Mouse (Mus musculus) left cerebral cortex, adult 8-10 months (tissue): Measurements from ENCODE around the gene Itpripl2. TPM values are rescaled to one million over a fixed set of nuclear protein-coding genes. Genes with fewer than 3 reads are reported as not detected.

ENCODE experiments used
- DNase-seq, 2 experiments: peaks; one replicate each; pipeline ENCODE4 v3.0.0; 2022; ENCODE audit warnings: low spot score in 2 of 2
- total RNA-seq, 4 experiments: library from RNA; stranded (reverse); gene quantifications; 2 replicates each; pipeline ENCODE4 v1.2.4; 2022

Gene Itpripl2
- 1 to 10 TPM; 4.1 to 5.3 (median 4.7) TPM for total RNA-seq

- DNase-seq: peak in 1 of 2 experiments; percentile 5
Observed at GRCm38 (mm10) chr7:118491431-118492147, at the start of gene Itpripl2. TSS of gene Itpripl2 (minus strand) at chr7:118491975.

DNA sequence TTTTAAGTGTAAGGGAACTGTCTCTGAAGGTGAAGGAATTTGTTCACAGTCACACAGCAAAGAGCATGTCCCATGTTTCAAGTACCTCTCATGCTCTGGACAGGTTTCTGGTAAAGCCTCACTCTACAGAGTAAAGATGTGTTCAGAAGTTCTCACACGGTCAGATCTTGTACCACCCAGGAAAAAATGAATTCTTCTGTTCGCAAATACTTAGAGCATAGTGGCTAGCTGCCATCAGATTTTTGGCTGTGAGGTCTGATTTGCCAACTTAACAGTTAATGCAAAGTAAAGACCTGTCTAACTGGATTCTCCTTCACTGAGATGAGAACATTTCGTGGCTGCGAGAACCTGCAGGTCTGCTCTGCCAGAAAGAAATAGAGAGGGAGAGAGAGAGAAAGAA lies 43.3 kb upstream of the Itpripl2 start:
- DNase-seq: no peak

DNA sequence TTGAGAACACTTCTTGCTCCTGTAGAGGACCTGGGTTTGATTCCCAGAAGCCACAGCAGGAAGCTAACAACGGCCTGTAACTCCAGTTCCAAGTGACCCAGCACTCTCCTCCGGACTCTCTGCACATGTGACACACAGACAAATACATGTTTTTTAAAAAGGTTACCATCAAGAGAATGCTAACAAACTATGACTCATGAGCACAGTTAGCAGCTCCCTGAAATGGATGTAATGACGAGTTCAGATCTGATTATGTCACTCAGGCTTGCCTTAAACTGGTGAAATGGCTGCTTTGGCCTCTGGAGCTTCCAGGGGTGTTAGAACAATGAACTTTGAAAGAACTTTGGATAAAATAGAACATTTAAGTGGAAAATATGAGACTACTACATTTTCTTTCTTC lies 42.6 kb upstream of the Itpripl2 start:
- DNase-seq: no peak

DNA sequence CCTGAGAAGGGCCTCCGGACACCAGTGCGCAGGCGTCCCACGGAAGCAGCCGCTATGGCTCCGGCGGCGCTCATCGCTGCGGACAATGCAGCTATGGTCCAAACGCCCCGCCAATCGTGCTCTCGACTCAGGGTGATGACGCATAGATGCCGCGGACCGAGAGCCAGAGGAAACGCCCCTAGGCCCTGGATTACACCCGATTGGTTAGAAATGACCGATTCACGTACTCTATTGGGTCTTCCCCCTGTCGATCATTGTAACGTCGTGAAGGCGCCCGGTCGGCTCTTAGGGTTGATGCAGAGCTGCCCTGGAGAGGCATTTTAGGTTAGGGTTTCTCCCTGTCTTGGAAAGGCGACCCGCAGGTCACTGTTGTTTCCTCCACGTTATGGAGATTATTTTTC lies 41.4 kb upstream of the Itpripl2 start, which contains the start of gene Coq7:
Gene Coq7, minus strand, starts transcription at position 179 of the 401 bp plus-strand sequence.
- peak; percentile 93 to 95 for DNase-seq

GRCm38 (mm10) chr7:118532519-118533177 lies 40.9 kb upstream of the Itpripl2 start:
- DNase-seq: peak; percentile 96 to 98

- no peak for DNase-seq
Observed at GRCm38 (mm10) chr7:118526967-118527366, 35.2 kb upstream of the Itpripl2 start.

DNA sequence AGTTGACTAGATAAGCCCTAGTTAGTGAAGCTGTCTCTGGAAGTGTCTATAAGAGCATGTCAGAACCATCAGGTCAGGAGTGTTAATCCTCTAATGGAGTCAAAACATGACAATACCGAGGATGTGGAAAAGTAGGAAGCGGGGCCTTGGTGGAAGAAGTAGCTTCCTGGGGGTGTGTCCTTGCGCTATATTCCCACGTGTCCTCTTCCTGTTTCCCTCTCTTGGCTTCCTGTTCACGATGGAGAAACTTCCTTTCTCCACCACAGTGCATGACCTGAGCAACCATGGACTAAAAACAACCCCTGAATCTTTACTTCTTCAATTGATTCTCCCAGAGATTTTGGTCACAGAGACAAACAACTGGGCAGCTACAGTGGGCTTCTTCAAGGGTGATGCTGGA lies 30.3 kb upstream of the Itpripl2 start:
- no peak for DNase-seq

GRCm38 (mm10) chr7:118519661-118520060 lies 27.9 kb upstream of the Itpripl2 start:
- DNase-seq: no peak

DNA sequence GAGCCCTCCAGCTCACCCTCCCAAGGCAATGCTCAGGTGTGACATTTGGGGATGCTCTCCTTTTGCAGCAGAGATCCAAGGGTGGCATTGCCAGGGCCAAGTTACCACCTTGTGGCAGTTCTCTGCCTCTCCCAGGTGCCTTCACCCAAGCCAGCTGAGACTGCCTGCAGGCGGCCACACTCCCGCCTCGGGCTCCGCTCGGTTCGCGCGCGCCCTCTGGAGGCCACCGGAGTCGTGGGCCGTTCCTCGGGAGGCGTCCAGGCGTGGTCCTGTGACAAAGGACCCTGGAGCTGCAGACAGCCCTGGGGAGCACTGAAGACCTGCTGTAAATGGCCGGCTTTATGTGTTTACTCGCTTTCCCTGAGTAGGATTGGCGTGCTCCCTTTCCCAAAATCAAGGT lies 26.9 kb upstream of the Itpripl2 start:
- peak in 1 of 2 experiments; percentile 57 for DNase-seq

GRCm38 (mm10) chr7:118517819-118518218 lies 26.0 kb upstream of the Itpripl2 start:
- no peak for DNase-seq

DNA sequence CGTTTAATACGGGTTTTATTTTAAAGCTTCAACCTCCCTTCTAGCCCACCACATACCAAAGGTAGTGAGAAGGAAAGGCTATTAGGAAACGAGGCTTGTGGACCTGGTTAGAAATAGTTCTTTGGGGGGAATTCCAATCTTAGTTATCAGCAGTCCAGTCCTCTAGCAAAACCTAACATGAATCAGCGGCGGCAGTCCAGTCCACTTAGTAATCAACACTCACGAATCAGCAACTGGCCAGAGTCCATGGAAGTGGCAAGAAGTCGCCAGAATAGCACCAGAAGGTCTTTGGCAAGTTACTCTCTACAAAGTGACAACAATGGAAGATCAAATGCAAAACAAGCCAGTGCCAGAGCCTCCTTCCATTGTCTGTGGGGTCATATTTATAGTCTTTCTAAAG lies 16.8 kb upstream of the Itpripl2 start:
- DNase-seq: no peak

GRCm38 (mm10) chr7:118503844-118504243 lies 12.1 kb upstream of the Itpripl2 start:
- no peak for DNase-seq

DNA sequence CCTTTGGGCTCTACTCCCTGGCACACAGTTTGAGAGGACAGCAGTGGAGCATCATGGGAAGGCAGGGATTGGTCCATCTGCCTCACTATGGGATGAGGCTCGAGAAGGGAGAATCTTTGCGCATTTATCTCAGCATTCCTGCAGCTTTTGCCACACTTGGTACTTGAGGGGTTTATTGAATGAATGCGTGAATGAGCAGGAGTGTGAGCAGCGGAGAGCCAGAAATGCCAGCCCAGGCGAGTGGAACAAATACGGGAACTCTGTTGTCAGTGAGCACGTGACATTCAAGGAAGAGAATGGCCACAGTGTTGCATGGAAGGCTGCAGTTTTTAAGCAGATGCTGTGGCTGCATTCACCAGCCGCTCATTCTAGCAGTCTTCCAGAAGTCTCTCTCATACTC lies 10.6 kb upstream of the Itpripl2 start:
- no peak for DNase-seq

GRCm38 (mm10) chr7:118499784-118500435 lies 8.1 kb upstream of the Itpripl2 start:
- DNase-seq: no peak

GRCm38 (mm10) chr7:118498984-118499783 lies 7.4 kb upstream of the Itpripl2 start:
- DNase-seq: no peak

DNA sequence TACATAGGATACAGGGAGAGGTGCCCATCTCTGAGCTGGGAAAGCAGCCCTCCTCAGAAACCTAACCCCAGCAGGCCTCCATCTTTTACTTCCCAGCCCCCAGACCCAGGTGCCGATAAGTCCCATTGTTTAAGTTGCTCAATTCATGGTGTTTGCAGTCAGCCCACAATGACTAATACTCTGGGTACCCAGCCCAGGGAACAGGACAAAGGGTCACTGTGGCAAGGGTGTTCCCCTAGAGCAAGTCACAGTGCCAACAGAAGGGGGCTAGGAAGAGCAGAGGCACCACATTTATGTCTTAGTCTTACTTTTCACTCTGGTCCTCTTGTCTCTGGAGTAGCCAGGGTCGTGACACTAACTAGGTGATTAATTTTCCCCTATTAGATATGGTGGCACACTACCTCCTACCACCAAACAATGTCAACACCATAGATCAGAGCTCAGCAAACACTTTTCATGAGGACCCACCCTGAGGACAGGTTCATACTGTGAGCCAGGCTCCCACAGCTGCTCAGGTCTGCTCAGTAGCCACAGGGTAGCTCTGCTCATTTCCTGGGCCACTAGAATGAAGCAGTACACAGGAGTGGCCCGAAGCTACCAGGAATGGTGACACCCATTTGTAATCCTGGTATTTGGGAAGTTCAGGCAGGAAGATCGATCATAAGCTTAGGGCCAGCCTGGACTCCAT lies 3.3 kb upstream of the Itpripl2 start:
- no peak for DNase-seq

DNA sequence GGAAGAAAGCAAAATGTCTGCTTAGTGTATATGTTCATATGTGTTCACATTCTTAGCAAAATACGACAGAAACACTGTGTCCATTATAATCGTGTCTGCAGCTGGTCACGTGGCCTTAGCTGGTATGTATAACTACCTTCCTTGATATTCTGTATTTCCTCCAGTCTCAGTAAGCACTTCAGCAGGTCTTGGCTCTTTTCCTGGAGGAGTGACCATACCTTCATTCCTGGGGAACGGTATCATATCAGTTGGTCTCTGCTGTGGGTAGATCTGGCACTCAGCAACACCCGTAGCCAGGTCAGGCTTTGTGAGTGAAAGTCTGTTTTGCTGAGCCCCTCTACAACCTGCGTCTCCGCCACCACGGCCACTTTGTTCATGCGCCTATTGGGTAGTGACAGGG lies 2.1 kb upstream of the Itpripl2 start:
- no peak for DNase-seq

DNA sequence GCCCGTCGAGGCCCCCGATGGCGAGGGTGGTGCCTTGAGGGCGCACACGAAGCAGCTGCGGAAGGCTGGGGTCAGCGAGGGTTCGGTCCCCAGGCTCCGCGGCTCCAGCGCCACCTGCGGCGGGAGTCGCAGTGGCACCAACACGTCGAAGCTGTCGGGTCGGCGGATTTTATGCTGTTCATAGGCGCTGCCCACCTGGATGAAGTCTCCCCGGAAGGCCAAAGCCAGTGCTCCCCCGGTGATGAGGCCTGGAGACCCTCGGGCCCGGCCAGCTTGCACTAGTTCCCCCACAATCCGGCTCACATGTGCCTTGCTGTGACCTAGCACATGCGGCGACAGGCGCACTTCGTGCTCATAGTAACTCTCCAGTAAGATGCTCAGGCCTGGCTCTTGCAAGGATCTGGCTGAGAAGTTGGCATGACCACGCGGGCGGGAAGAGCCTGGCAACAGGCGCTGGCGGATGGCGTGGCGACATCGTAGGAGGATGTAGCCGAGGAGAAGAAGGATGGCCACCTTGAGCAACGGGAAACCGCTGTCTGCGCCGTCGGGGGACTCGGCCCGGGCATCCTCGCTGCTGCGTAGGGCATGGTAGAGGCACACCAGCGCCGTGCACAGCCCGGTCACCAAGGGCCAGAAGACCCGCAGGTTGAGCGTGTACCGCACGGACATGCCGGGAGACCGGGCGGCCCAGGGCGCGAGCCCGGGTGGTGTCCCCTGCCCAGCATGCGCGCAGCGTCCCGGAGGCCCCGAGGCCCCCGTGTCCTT lies 927 bp downstream of the Itpripl2 start:
- no peak for DNase-seq

GRCm38 (mm10) chr7:118489706-118490665 lies 1.8 kb downstream of the Itpripl2 start:
- DNase-seq: no peak
